Mouse (Mus musculus): Measurements from ENCODE around the gene Smg7.
A peak's percentile ranks its signal among the peaks of the same experiment; 100 is the strongest.

Smg7 gene

GRCm38 (mm10) chr1:152840343-152840742, 62.1 kb downstream of the Smg7 start:
- no peak for DNase-seq (ENCODE audit: low spot score)

- DNase-seq (ENCODE audit: low spot score) = peak; percentile 2
These were observed 63.6 kb downstream of the Smg7 start for GRCm38 (mm10) chr1:152838841-152839240.

GRCm38 (mm10) chr1:152838026-152838702, 64.3 kb downstream of the Smg7 start:
- DNase-seq (ENCODE audit: low spot score) = no peak

- no peak for DNase-seq (ENCODE audit: low spot score)
These were observed 67.4 kb downstream of the Smg7 start for GRCm38 (mm10) chr1:152835061-152835460.

- DNase-seq (ENCODE audit: low spot score) = no peak
These were observed 70.1 kb downstream of the Smg7 start for GRCm38 (mm10) chr1:152832316-152832715.

GRCm38 (mm10) chr1:152831619-152832018, 70.8 kb downstream of the Smg7 start:
- DNase-seq (ENCODE audit: low spot score) = no peak

- DNase-seq (ENCODE audit: low spot score) = no peak
These were observed 71.4 kb downstream of the Smg7 start for GRCm38 (mm10) chr1:152831003-152831402.

GRCm38 (mm10) chr1:152830054-152830453, 72.4 kb downstream of the Smg7 start:
- DNase-seq (ENCODE audit: low spot score) = no peak

GRCm38 (mm10) chr1:152828637-152829355, 73.7 kb downstream of the Smg7 start:
- DNase-seq (ENCODE audit: low spot score) = no peak

GRCm38 (mm10) chr1:152828168-152828567, 74.3 kb downstream of the Smg7 start:
- DNase-seq (ENCODE audit: low spot score) = no peak

GRCm38 (mm10) chr1:152826446-152826845, 76.0 kb downstream of the Smg7 start:
- DNase-seq (ENCODE audit: low spot score) = no peak

- DNase-seq (ENCODE audit: low spot score) = no peak
These were observed 78.2 kb downstream of the Smg7 start for GRCm38 (mm10) chr1:152824206-152824605.

- no peak for DNase-seq (ENCODE audit: low spot score)
These were observed 80.7 kb downstream of the Smg7 start for GRCm38 (mm10) chr1:152821746-152822145.

- DNase-seq (ENCODE audit: low spot score) = no peak
These were observed 81.3 kb downstream of the Smg7 start for GRCm38 (mm10) chr1:152820911-152821695.

GRCm38 (mm10) chr1:152819558-152819957, 82.9 kb downstream of the Smg7 start:
- no peak for DNase-seq (ENCODE audit: low spot score)

GRCm38 (mm10) chr1:152817794-152818193, 84.7 kb downstream of the Smg7 start:
- no peak for DNase-seq (ENCODE audit: low spot score)

GRCm38 (mm10) chr1:152817027-152817769, 85.2 kb downstream of the Smg7 start:
- no peak for DNase-seq (ENCODE audit: low spot score)

GRCm38 (mm10) chr1:152815265-152815701, 87.2 kb downstream of the Smg7 start:
- DNase-seq (ENCODE audit: low spot score) = no peak

GRCm38 (mm10) chr1:152810533-152811439, 91.7 kb downstream of the Smg7 start:
- no peak for DNase-seq (ENCODE audit: low spot score)

- no peak for DNase-seq (ENCODE audit: low spot score)
These were observed 92.7 kb downstream of the Smg7 start for GRCm38 (mm10) chr1:152809541-152810252.

- DNase-seq (ENCODE audit: low spot score) = no peak
These were observed 94.1 kb downstream of the Smg7 start for GRCm38 (mm10) chr1:152808392-152808680.
